In the genomic region with DNA sequence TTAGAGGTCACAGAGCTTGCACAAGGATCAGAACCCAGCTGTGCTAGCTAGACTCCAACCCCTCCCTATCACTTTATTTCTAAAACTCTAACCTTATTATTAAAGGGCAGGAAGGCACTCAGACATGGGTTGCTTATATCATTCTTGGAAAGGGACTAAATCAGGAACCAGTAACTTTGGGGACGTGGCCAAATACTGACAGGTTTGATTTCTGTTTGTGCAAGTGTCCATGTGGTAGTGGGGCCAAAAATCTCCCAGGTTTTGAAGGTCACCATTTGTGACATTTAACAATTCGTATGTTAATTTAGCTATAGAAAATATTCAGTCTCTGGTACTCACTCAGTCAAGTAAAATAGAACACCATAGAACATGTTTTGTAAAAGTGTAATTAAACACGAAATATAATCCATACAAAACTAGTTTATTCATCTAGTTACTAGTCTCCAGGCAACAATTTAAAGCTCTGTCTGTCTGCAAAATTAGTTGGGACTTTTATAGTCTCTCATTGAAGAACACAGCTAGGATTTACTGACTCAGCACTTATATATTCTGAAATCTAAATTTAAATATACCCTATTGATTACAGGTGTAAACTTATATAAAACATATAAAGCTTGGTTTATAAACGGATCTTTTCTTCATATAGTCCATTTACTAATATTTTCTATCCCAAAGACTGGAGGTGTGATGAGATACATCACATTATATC, we compare ENCODE assay signal across 11 mouse cellular contexts. TPM values are rescaled to one million over a fixed set of nuclear protein-coding genes. Genes with fewer than 3 reads are reported as not detected.
DNase-seq lines count a peak whose midpoint lies in the region; ATAC-seq and TF ChIP-seq lines count a peak whose summit lies in the region.
"Had no signal": no experiment of that assay in that cellular context is flagged by ENCODE, and none has a peak within 500 bp of the region (broad histone marks: within the 10 kb centered on the region; RNA-seq: fewer than 3 reads in every experiment).

No protein-coding gene starts in this region.

- H3K9ac ChIP-seq in kidney, postnatal 0 days (ENCODE audit: low read depth, low read length): no peak overlapping the region
- no peak overlapping the region for H3K9ac ChIP-seq in forebrain, embryonic 15.5 days (replicated peaks)
- no peak overlapping the region for H3K9ac ChIP-seq in midbrain, embryonic 13.5 days (replicated peaks)

- 63% methylated on average over 4 of the region's 4 CpGs for WGBS in kidney, postnatal 0 days
- WGBS in forebrain, embryonic 15.5 days: 51% methylated on average over 4 of the region's 4 CpGs
- 46% methylated on average over 4 of the region's 4 CpGs for WGBS in midbrain, embryonic 13.5 days

- no peaks in the 10 kb centered on the region for H3K27me3 ChIP-seq in kidney, postnatal 0 days (ENCODE audit: insufficient read depth, low read length)
- H3K27me3 ChIP-seq in forebrain, embryonic 15.5 days: no peaks in the 10 kb centered on the region
- no peaks in the 10 kb centered on the region for H3K27me3 ChIP-seq in midbrain, embryonic 13.5 days

- no peaks in the 10 kb centered on the region for H3K36me3 ChIP-seq in kidney, postnatal 0 days (ENCODE audit: insufficient read depth, low read length)
- H3K36me3 ChIP-seq in forebrain, embryonic 15.5 days: no peaks in the 10 kb centered on the region
- H3K36me3 ChIP-seq in midbrain, embryonic 13.5 days: no peaks in the 10 kb centered on the region

- no peak for TF ChIP-seq CTCF in kidney, postnatal 0 days (IDR thresholded peaks at IDR 0.05; ENCODE audit: low read depth)

- H3K4me2 ChIP-seq in kidney, postnatal 0 days (ENCODE audit: low read length): peak overlapping the region; percentile 80
- H3K4me2 ChIP-seq in forebrain, embryonic 15.5 days (replicated peaks): peak overlapping the region; percentile 64; the same call in 1 of the 2 replicates
- H3K4me2 ChIP-seq in midbrain, embryonic 13.5 days (replicated peaks): peak overlapping the region; percentile 56

- H3K4me3 ChIP-seq in kidney, postnatal 0 days (replicated peaks; ENCODE audit: low read depth, low read length): no peak overlapping the region
- peak overlapping the region; percentile 92; the same call in 1 of the 2 replicates for H3K4me3 ChIP-seq in forebrain, embryonic 15.5 days
- peak overlapping the region; percentile 78 for H3K4me3 ChIP-seq in midbrain, embryonic 13.5 days (replicated peaks)

- no peak for ATAC-seq in kidney, postnatal 0 days (replicated peaks; ENCODE audit: low FRiP score, low read depth)
- ATAC-seq in forebrain, embryonic 15.5 days (replicated peaks): no peak
- ATAC-seq in midbrain, embryonic 13.5 days: no peak

- H3K4me1 ChIP-seq in kidney, postnatal 0 days (replicated peaks; ENCODE audit: insufficient read depth, low read length): no peaks in the 10 kb centered on the region
- peaks cover 4% of the 10 kb centered on the region; the same call in 1 of the 2 replicates for H3K4me1 ChIP-seq in forebrain, embryonic 15.5 days
- no peaks in the 10 kb centered on the region for H3K4me1 ChIP-seq in midbrain, embryonic 13.5 days (replicated peaks)

- DNase-seq in cerebellum, adult 9-10 months: peak; percentile 65
- no peak for DNase-seq in cerebellum, adult 11-12 months
- DNase-seq in kidney, postnatal 0 days (ENCODE audit: low spot score): no peak
- DNase-seq in kidney, adult 18-20 months: no peak
- DNase-seq in retina, embryonic 14.5 days (ENCODE audit: low spot score): no peak
- no peak for DNase-seq in gastrocnemius, postnatal 10 days

- H3K9me3 ChIP-seq in kidney, postnatal 0 days (replicated peaks; ENCODE audit: low read length): no peaks in the 10 kb centered on the region
- H3K9me3 ChIP-seq in forebrain, embryonic 15.5 days: no peaks in the 10 kb centered on the region
- no peaks in the 10 kb centered on the region for H3K9me3 ChIP-seq in midbrain, embryonic 13.5 days

- H3K27ac ChIP-seq in kidney, postnatal 0 days: no peak overlapping the region; the same call in 1 of the 2 replicates
- peak overlapping the region; percentile 96 for H3K27ac ChIP-seq in forebrain, embryonic 15.5 days (replicated peaks)
- peak overlapping the region; percentile 96; the same call in 1 of the 2 replicates for H3K27ac ChIP-seq in midbrain, embryonic 13.5 days

RNA-seq across cellular contexts. Expression of a gene that starts 1.5 kb away (rescaled TPM):
- 14.0 and 15.3 TPM in 2 replicates for polyA plus RNA-seq in kidney, postnatal 0 days (2015; fragmentation: Nextera tagmentation; extraction: Ambion mirVana)
- 20.5 and 21.6 TPM in 2 replicates for polyA plus RNA-seq in forebrain, embryonic 15.5 days (2015; fragmentation: Nextera tagmentation; extraction: Ambion mirVana)
- 24.4 and 24.6 TPM in 2 replicates for polyA plus RNA-seq in midbrain, embryonic 13.5 days (2015; fragmentation: Nextera tagmentation; extraction: Ambion mirVana)
- total RNA-seq in gastrocnemius, postnatal 10 days (2021): 10 to 100 TPM; 21.9 to 44.3 TPM

RNA-seq across cellular contexts. Expression of a gene that starts 15.2 kb away (rescaled TPM):
- not detected in 2 replicates for polyA plus RNA-seq in kidney, postnatal 0 days (2015; fragmentation: Nextera tagmentation; extraction: Ambion mirVana)
- polyA plus RNA-seq in forebrain, embryonic 15.5 days (2015; fragmentation: Nextera tagmentation; extraction: Ambion mirVana): not detected in 2 replicates
- polyA plus RNA-seq in midbrain, embryonic 13.5 days (2015; fragmentation: Nextera tagmentation; extraction: Ambion mirVana): not detected in 2 replicates
- not detected for total RNA-seq in gastrocnemius, postnatal 10 days (2021)
- total RNA-seq: adrenal gland, postnatal 14 days had no signal
- polyA plus RNA-seq: C2C12; large intestine, adult 2 months had no signal
